Mouse (Mus musculus) C2C12 (cell line): ENCODE data around the gene Cxcl16.

Experiments used
- CEBPB ChIP-seq: IDR thresholded peaks from one replicate; pipeline ENCODE4 v1.6.1; 2011; ENCODE audit warnings: low read depth, mild to moderate bottlenecking, control low read depth, moderate library complexity
- CTCF ChIP-seq: IDR thresholded peaks from one replicate; pipeline ENCODE4 v1.5.1; 2011; ENCODE audit not compliant: control insufficient read depth, insufficient read depth, insufficient read length
- MAX ChIP-seq: IDR thresholded peaks from one replicate; pipeline ENCODE4 v1.6.1; 2011; ENCODE audit warnings: mild to moderate bottlenecking, control low read depth
- MYOD1 ChIP-seq: IDR thresholded peaks from one replicate; pipeline ENCODE4 v1.6.1; 2011; ENCODE audit warnings: low read depth; ENCODE audit not compliant: control insufficient read depth, insufficient read length
- MYOG ChIP-seq: IDR thresholded peaks from one replicate; pipeline ENCODE4 v1.6.1; 2011; ENCODE audit not compliant: control insufficient read depth, insufficient read length; ENCODE audit errors: extremely low read depth
- USF1 ChIP-seq: IDR thresholded peaks from one replicate; pipeline ENCODE4 v1.6.1; 2011; ENCODE audit warnings: low read depth, mild to moderate bottlenecking, control low read depth, moderate library complexity

- TF ChIP-seq CTCF (no peak), USF1 (no peak), MAX (no peak), MYOG (no peak), CEBPB (no peak), MYOD1 (no peak)
These were observed 8.9 kb downstream of the Cxcl16 start for GRCm38 (mm10) chr11:70450926-70451325.
